Mouse (Mus musculus) forebrain, embryonic 16.5 days (tissue): ENCODE data around the gene Fkbp3. TPM values are rescaled to one million over a fixed set of nuclear protein-coding genes. Genes with fewer than 3 reads are reported as not detected.
A peak's percentile ranks its signal among the peaks of the same experiment; 100 is the strongest.

Experiments
- ATAC-seq: fragments of 200-750 bp; cut with Nextera tagmentation; 2 replicates; pipeline ENCODE4 v1.8.0; 2017; ENCODE audit warnings: mild to moderate bottlenecking, moderate library complexity
- H3K27ac ChIP-seq: fragments of 300-500 bp; sonication (generic); 2 replicates; pipeline ENCODE4 v1.5.1; 2014; ENCODE audit warnings: low read length, control low read depth
- H3K27me3 ChIP-seq: fragments of 300-500 bp; sonication (generic); replicated peaks from 2 replicates; pipeline ENCODE4 v1.6.1; 2014; ENCODE audit warnings: low read length; ENCODE audit not compliant: control insufficient read depth, insufficient read depth
- H3K36me3 ChIP-seq: fragments of 300-500 bp; sonication (generic); 2 replicates; pipeline ENCODE4 v1.6.1; 2014; ENCODE audit not compliant: control insufficient read depth, insufficient read depth
- H3K4me1 ChIP-seq: fragments of 300-500 bp; sonication (generic); replicated peaks from 2 replicates; pipeline ENCODE4 v1.6.1; 2014; ENCODE audit warnings: low read length; ENCODE audit not compliant: control insufficient read depth, insufficient read depth
- H3K4me2 ChIP-seq: fragments of 300-500 bp; sonication (generic); 2 replicates; pipeline ENCODE4 v1.6.1; 2014; ENCODE audit warnings: mild to moderate bottlenecking, low read length, control low read depth
- H3K4me3 ChIP-seq: fragments of 300-500 bp; sonication (generic); replicated peaks from 2 replicates; pipeline ENCODE4 v1.5.1; 2014; ENCODE audit warnings: mild to moderate bottlenecking, low read length, control low read depth
- H3K9ac ChIP-seq: fragments of 300-500 bp; sonication (generic); replicated peaks from 2 replicates; pipeline ENCODE4 v1.6.1; 2014; ENCODE audit warnings: low read depth, low read length, control low read depth
- H3K9me3 ChIP-seq: fragments of 300-500 bp; sonication (generic); 2 replicates; pipeline ENCODE4 v1.6.1; 2016; ENCODE audit warnings: low read length; ENCODE audit not compliant: control insufficient read depth
- WGBS: fragments of 180-500 bp; shearing (Covaris S2); extraction: QIAGEN DNeasy Blood & Tissue Kit; methylation state at CpG from one replicate; pipeline ENCODE4 v1.1.7; 2014; 5-methylcytosine and 5-hydroxymethylcytosine counted together
- polyA plus RNA-seq: library from polyadenylated mRNA; unstranded; fragments of >200 nt; fragmentation: Nextera tagmentation; extraction: Ambion mirVana; gene quantifications from 2 replicates; pipeline ENCODE4 v1.2.1, GENCODE M21; 2015

Fkbp3 gene
- polyA plus RNA-seq, 1 experiment from 2014 or later, result 400 TPM

GRCm38 (mm10) chr12:65048799-65049198 lies 25.0 kb downstream of the Fkbp3 start:
- no peak overlapping the region for H3K9ac ChIP-seq
- no peak overlapping the region for H3K4me2 ChIP-seq
- H3K27me3 ChIP-seq, result no peaks in the 10 kb centered on the region
- H3K36me3 ChIP-seq, result peaks cover 7% of the 10 kb centered on the region
- no peak for ATAC-seq
- no peaks in the 10 kb centered on the region for H3K4me1 ChIP-seq
- H3K27ac ChIP-seq, result no peak overlapping the region
- H3K9me3 ChIP-seq, result no peaks in the 10 kb centered on the region
- H3K4me3 ChIP-seq, result no peak overlapping the region

GRCm38 (mm10) chr12:65037546-65037937 lies 36.3 kb downstream of the Fkbp3 start:
- Histone ChIP-seq H3K4me2 (peak overlapping the region; percentile 70), H3K36me3 (no peaks in the 10 kb centered on the region), H3K27ac (no peak overlapping the region), H3K27me3 (no peaks in the 10 kb centered on the region), H3K9me3 (no peaks in the 10 kb centered on the region), H3K4me3 (peak overlapping the region; percentile 73), H3K4me1 (peaks cover 17% of the 10 kb centered on the region), H3K9ac (no peak overlapping the region)
- 39% methylated on average over 4 of the region's 4 CpGs for WGBS
- ATAC-seq, result no peak

GRCm38 (mm10) chr12:65036892-65037545 lies 36.8 kb downstream of the Fkbp3 start:
- H3K27ac ChIP-seq, result no peak overlapping the region
- H3K4me2 ChIP-seq, result peak overlapping the region; percentile 70
- peak overlapping the region; percentile 73 for H3K4me3 ChIP-seq
- peaks cover 17% of the 10 kb centered on the region for H3K4me1 ChIP-seq
- peak; percentile 9; the same call in 1 of the 2 replicates for ATAC-seq
- no peaks in the 10 kb centered on the region for H3K27me3 ChIP-seq
- no peaks in the 10 kb centered on the region for H3K9me3 ChIP-seq
- 16% methylated on average over 18 of the region's 18 CpGs for WGBS
- no peaks in the 10 kb centered on the region for H3K36me3 ChIP-seq
- H3K9ac ChIP-seq, result peak overlapping the region; percentile 88

GRCm38 (mm10) chr12:65036190-65036870 lies 37.5 kb downstream of the Fkbp3 start, which contains the start of gene Prpf39:
TSS of gene Prpf39 (plus strand) at chr12:65036333.
- H3K9ac ChIP-seq, result peak within 1 kb of the TSS; percentile 88
- peak within 1 kb of the TSS; percentile 79 for H3K27ac ChIP-seq
- H3K36me3 ChIP-seq, result no peaks in the 10 kb centered on the region
- ATAC-seq, result peak; percentile 94
- peak within 1 kb of the TSS; percentile 70 for H3K4me2 ChIP-seq
- H3K4me3 ChIP-seq, result peak within 1 kb of the TSS; percentile 73
- H3K4me1 ChIP-seq, result peaks cover 17% of the 10 kb centered on the region
- WGBS, result 0% methylated on average over 60 of the region's 65 CpGs
- no peaks in the 10 kb centered on the region for H3K27me3 ChIP-seq
- H3K9me3 ChIP-seq, result no peaks in the 10 kb centered on the region

- Histone ChIP-seq H3K36me3 (no peaks in the 10 kb centered on the region), H3K9me3 (no peaks in the 10 kb centered on the region), H3K4me2 (peak overlapping the region; percentile 70), H3K27ac (no peak overlapping the region), H3K27me3 (no peaks in the 10 kb centered on the region), H3K4me3 (peak overlapping the region; percentile 73), H3K4me1 (peaks cover 17% of the 10 kb centered on the region), H3K9ac (no peak overlapping the region; the same call in 1 of the 2 replicates)
- WGBS, result 48% methylated on average over 8 of the region's 8 CpGs
- no peak; the same call in 1 of the 2 replicates for ATAC-seq
These were observed 38.0 kb downstream of the Fkbp3 start for GRCm38 (mm10) chr12:65035839-65036189.

- Histone ChIP-seq H3K27me3 (no peaks in the 10 kb centered on the region), H3K36me3 (peaks cover 3% of the 10 kb centered on the region; the same call in 1 of the 2 replicates), H3K27ac (no peak overlapping the region), H3K4me1 (no peaks in the 10 kb centered on the region), H3K9ac (no peak overlapping the region), H3K4me3 (no peak overlapping the region), H3K4me2 (no peak overlapping the region), H3K9me3 (no peaks in the 10 kb centered on the region)
- WGBS, result 96% methylated on average over 6 of the region's 6 CpGs
- no peak for ATAC-seq
These were observed 51.0 kb downstream of the Fkbp3 start for GRCm38 (mm10) chr12:65022842-65023241.

Other genes with a start within 250 kb of the Fkbp3 start
- gene Gm527, start 156.1 kb downstream of the Fkbp3 start, polyA plus RNA-seq, result 2.5 and 3.0 TPM in 2 replicates
- gene Klhl28, start 108.5 kb downstream of the Fkbp3 start, polyA plus RNA-seq, result 27.7 and 35.9 TPM in 2 replicates
- 26.0 and 28.3 TPM in 2 replicates for gene Togaram1, start 108.2 kb downstream of the Fkbp3 start, polyA plus RNA-seq
- 62.9 and 73.4 TPM in 2 replicates for gene Prpf39, start 37.7 kb downstream of the Fkbp3 start, polyA plus RNA-seq
- 7.5 and 8.0 TPM in 2 replicates for gene Fancm, start 1.6 kb upstream of the Fkbp3 start, polyA plus RNA-seq
- gene Mis18bp1, start 98.6 kb upstream of the Fkbp3 start, polyA plus RNA-seq, result 24.6 and 31.7 TPM in 2 replicates
- gene Wdr20rt, start 151.5 kb upstream of the Fkbp3 start, polyA plus RNA-seq, result not detected in 2 replicates